Mouse (Mus musculus): Measurements from ENCODE around the gene Slc7a4.

- TF ChIP-seq POLR2A (IDR thresholded peaks at IDR 0.05; ENCODE audit: borderline replicate concordance, insufficient read depth, low read length) (no peak), CTCF (IDR thresholded peaks at IDR 0.05; ENCODE audit: borderline replicate concordance, insufficient read depth, low read depth, low read length) (no peak)
Observed at GRCm38 (mm10) chr16:17564221-17564620, 18.8 kb downstream of the Slc7a4 start.
